Mouse (Mus musculus) testis, postnatal 10 days (tissue): ENCODE measurements around the gene Lcat.
A peak's percentile ranks its signal among the peaks of the same experiment; 100 is the strongest.
"Not testable (repeated sequence)": the region's sequence is repeated elsewhere in the genome, so short reads cannot be mapped to it uniquely, and the experiment has no call there.

Source experiments
- DNase-seq: peaks from one replicate; pipeline ENCODE4 v3.0.0; 2021; ENCODE audit warnings: low spot score

Lcat gene

GRCm38 (mm10) chr8:105943321-105943739 lies at the start of gene Lcat:
Gene Lcat, minus strand, starts transcription at chr8:105943382.
- DNase-seq: no peak

- DNase-seq: no peak
Observed at GRCm38 (mm10) chr8:105992499-105992898, 49.3 kb upstream of the Lcat start.

DNA sequence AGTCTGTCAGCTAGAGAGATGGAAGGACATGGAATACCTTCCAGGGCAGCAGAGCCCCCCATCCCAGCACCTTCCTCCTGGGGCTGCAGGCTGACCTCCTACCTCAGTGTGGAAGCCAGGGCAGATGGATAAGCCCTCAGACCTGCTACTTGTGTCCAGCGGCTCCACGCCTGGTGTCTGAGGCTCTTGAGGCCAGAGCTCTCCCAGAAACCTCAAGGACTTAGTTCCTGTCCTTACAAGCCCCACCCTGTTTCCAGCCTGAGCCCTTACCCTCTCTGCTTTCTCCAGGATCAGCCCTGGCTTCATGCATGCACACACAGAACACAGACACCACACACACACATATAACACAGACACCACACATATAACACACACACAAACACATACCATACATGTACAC lies 48.4 kb upstream of the Lcat start:
- DNase-seq: no peak

DNA sequence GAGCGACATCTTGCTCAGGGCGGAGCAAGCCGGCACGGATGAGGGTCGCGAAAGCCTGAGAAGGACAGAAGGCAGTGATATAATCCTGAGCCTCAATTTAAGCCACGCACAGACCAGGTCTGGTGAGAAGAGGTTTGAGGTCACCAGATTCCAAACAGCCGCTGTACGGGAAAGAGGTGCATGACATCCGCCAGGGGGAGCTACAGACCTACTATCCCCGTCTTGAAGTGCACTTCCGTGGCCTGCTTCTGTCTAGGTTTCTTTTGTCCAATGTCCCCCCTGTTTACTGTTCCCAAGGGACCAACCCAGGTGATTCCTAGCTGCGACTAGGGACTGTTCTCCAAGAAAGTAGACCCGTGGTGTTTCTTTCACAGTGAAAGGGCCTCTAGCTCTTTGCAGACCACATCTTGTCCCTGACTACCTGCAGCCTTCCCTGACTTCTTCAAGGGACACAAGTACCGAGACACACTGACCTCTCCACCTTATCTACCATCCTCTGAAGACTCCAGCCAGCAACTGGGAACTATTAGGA lies 47.7 kb upstream of the Lcat start, which contains the start of gene Dus2:
Gene Dus2, plus strand, starts transcription at position 482 of the 532 bp plus-strand sequence.
- DNase-seq: peak; percentile 94

DNA sequence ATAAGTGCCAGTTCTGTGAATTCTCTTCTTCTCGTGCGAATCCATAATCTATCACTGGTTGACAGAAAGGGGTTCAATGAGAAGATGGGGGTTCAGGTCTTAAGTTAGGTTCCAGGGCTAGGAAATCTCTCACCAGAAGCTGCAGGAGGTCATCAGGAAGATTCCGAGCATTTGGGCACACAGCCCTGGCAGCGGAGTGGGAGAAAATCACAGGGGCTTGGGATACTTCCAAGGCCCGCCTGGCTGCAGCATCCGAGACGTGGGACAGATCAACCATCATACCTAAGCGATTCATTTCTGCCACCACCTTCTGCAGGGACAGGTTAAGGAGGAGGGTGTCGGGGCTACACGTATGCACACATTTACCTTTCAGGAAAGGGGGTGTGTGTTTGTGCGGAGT lies 45.4 kb upstream of the Lcat start:
- DNase-seq: no peak

- DNase-seq: not testable (repeated sequence)
Observed at GRCm38 (mm10) chr8:105983406-105983805, 40.2 kb upstream of the Lcat start.

- no peak for DNase-seq
Observed at GRCm38 (mm10) chr8:105981146-105981545, 38.0 kb upstream of the Lcat start.

GRCm38 (mm10) chr8:105979325-105979724 lies 36.1 kb upstream of the Lcat start, which contains the start of gene Dpep3:
Gene Dpep3, minus strand, starts transcription at chr8:105979429.
- DNase-seq: no peak

- DNase-seq: no peak
Observed at GRCm38 (mm10) chr8:105975363-105975762, 32.2 kb upstream of the Lcat start.

DNA sequence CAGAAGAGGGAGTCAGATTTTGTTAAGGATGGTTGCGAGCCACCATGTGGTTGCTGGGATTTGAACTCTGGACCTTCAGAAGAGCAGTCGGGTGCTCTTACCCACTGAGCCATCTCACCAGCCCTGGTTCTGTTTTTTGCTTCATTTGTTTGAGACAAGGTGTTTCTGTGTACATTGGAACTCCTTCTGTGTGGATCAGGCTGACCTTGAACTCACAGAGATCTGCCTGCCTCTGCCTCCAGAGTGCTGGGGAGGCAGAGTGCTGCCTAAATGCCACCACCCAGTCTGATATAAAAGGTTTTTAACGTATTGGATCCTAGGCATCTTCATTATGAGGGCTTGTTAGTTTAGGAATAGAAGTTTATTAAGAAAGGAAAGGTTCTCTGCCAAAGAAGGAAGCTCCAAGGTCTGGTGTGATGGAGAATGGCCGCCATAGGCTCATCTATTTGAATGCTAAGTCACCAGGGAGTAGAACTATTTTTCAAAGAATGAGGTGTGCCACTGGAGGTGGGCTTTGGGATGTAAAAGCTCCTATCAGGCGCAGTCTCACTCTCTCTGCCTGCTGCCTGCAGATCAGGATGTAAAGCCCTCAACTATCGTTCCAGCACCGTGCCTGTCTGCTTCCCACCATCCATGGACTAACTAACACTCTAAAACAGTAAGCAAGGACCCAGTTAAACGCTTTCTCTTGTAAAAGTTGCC lies 28.0 kb upstream of the Lcat start:
- no peak for DNase-seq

GRCm38 (mm10) chr8:105969367-105969766 lies 26.2 kb upstream of the Lcat start:
- DNase-seq: no peak

GRCm38 (mm10) chr8:105966692-105967311 lies 23.6 kb upstream of the Lcat start:
- DNase-seq: peak; percentile 74

GRCm38 (mm10) chr8:105965905-105966341 lies 22.7 kb upstream of the Lcat start, which contains the start of gene Slc12a4:
Gene Slc12a4, minus strand, starts transcription at chr8:105966097.
- peak; percentile 92 for DNase-seq

DNA sequence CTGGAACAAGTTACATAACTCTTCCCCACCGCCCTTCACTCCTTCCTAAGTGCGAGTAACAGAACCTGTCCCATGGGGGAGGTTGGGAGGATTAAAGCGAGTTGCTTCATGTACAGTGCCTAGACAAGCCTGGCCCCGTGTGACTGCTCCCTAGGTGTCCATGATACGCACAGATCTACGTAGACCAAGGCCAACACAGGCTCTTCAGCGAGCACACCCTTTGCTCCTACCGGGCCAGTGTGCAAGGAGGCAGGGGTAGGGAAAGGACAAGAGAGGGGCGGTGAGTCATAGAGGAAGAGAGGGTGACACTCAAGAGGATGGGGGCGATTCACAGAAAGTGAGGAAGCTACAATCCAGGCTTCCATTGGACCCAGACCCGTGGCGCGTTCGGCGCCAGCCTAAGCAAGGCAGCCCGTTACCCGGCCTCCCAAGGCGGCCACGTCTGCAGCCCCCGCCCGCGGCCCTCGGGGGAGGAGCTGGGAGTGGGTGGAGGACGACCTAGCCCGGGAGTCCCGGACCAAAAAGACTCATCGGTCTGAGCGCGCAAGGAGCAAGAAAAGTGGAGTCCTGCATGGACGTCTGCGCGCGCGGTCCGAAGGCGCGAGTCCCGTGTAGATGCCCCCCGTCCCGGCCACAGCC lies 22.2 kb upstream of the Lcat start:
- peak; percentile 79 for DNase-seq

- DNase-seq: no peak
Observed at GRCm38 (mm10) chr8:105964506-105965265, 21.5 kb upstream of the Lcat start.

- DNase-seq: no peak
Observed at GRCm38 (mm10) chr8:105961536-105961935, 18.4 kb upstream of the Lcat start.

DNA sequence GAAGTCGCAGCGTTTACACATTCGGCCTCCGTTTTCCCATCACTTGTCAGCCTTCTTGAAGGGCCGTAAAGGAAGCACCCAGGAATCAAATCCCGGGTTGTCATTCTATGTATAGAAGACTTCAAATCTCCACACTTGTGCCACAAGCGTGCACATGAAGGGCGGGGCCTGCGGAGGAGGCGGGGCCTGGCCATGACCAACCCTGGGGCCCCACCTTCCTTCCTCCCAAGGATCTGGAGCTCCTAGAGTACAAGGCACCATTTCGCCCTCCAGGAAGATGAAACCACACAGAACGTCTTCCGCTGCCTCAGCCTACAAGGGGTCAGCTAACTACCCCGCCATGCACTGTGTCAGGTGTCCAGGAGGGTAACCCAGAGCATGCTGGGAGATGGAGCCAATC lies 17.9 kb upstream of the Lcat start:
- DNase-seq: peak; percentile 49

DNA sequence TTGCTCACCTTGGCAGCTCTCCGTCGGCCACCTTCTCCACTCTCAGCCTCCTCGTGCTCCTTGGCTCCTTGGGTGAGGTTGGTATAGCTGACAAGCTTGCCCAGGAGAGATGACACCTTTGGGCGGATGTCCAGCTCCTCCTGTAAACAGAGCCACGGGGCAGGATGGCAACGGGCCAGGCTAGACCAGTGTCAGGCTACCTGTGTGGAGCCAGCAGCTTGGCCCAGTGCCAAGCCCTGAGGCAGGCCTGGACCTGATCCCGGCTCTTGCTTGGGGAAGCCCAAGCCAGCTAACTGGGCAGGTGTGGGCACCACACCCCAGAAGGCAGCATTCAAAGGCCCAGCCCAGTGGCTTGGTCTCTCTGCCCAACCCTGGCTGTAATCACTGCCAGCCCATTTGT lies 16.2 kb upstream of the Lcat start:
- DNase-seq: peak; percentile 72

DNA sequence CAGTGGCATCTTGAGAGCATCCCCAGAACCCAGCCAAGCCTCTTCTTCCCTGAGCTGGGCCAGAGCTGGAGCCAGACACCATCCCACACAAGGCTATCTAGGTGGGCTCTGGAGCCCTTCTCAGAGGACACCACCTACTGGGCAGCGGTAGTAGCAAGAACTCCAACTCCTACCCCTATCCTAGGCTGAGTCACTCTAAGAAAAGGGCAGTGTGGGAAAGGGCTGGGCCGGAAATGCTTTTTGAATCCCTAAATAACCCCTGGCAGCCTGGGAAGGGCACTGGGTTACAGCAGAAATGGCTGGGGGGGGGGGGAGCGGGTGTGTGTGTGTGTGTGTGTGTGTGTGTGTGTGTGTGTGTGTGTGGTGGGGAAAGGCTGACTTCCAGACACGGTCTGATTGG lies 14.6 kb upstream of the Lcat start:
- peak; percentile 43 for DNase-seq

GRCm38 (mm10) chr8:105956556-105956955 lies 13.4 kb upstream of the Lcat start:
- no peak for DNase-seq

GRCm38 (mm10) chr8:105951057-105951659 lies 8.0 kb upstream of the Lcat start:
- peak; percentile 72 for DNase-seq
